Mouse (Mus musculus) retina, adult 2 months (tissue): ENCODE results near the gene Tjap1.
A peak's percentile ranks its signal among the peaks of the same experiment; 100 is the strongest.

ENCODE experiments used
- DNase-seq: peaks from one replicate; pipeline ENCODE4 v3.0.0-alpha.2; 2012; ENCODE audit warnings: low read depth, low spot score

The Tjap1 gene

DNA sequence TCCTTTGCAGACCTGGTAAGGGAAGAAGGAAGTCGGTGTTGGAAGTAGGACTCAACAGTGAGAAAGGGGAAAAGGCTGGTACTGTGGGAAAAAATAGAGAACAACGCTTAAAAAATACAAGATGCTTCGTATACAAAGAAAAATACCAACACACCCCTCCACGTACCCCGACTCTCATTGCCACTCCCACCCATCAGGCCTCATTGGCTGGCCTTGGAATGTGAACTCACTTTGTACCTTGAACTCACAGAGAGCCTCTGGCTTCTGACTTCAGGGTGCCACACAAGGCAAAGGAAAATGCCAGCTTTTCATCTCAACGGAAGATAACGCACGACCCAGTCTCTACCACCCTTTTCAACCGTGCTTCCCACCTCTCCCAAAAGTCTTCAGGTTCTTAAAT, 314 bp upstream of the Tjap1 start:
- DNase-seq = no peak

DNA sequence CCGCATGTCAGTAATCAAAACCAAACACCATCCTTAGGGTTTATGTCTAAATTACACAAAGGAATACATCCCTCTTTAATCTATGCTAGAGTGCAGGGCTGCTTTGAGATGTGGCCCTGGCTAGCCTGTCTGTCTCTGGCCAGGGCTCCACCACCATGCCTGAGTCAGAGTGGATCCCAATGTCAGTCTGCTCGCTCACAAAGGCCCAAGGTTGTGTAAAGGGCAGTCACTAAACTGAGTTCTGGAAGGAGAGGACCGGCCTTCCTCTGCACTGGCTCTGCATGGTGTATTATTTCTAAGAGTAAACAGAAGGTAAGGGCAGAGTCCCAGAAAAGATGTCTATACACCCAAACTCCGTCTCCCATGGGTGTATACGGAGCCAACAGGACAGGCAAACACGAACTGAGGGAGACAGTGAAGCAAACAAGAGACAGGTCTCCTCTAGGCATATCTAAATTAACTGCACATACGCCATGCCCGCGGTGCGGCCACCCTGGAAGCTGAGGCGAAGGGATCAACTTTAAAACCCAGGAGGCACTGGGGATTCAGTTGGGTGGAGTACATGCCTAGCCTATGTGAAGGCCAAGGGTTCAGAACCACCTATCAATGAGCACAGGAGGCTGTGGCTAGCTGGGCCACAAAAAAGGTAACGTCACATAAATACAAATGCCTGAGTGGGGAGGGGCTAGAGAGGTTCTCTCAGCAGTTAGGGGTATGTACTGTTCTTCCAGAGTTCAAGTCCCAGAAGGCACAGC, 4.6 kb downstream of the Tjap1 start:
- DNase-seq = no peak

DNA sequence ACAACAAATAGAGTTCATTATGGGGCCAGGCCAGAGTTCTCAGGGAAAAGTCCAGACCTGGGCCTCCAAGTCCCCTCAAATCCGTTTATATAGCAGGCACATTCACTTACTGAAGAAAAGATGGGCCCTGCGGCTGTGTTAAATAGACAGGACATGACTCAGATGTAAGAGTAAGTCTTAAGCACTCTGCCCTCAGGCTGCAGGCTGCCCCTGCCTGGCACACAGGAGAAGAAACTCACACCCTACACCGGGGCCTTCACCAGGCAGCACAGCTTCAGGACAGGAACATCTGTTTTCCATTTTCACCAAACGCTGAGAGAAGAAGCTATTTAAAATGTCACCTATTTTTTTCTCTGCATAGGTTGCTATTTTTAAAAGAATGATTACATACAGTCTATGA, 5.2 kb downstream of the Tjap1 start:
- no peak for DNase-seq

DNA sequence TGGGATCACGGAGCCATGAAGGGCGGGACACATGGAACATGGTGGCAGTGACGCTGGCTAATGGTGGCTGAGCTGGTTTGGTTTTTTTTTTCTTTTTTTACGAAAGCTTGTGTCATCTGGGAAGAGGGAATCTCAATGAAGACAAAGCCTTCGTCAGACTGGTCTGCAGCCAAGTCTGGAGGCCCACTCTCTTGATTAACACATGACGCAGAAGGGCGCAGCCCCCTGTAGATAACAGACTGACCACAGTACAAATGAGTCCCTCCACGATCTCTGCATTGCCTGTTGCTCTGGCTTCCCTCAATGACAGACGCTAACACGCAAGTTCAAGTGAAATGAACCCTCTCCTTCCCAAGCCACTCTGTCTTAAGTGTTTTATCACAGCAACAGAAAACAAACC, 7.3 kb downstream of the Tjap1 start:
- DNase-seq = no peak

DNA sequence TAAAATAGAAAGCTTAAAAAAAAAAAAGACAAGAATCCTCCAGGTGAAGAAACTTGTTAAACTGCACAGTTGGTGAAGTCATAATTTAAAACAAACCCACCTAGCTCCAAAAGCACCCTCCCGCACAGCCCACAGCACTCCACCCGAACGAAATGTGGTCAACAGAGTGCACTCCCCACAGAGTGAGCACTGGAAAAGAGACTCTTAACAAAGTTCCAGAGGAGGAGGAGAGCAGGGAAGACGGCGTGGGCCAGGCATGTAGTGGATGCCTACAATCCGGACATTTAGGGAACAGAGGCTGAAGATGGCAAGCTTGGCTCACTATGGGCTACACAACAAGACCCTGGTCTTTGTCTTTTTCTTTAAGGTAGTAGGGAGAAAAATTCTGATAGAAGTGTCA, 7.8 kb downstream of the Tjap1 start:
- no peak for DNase-seq

DNA sequence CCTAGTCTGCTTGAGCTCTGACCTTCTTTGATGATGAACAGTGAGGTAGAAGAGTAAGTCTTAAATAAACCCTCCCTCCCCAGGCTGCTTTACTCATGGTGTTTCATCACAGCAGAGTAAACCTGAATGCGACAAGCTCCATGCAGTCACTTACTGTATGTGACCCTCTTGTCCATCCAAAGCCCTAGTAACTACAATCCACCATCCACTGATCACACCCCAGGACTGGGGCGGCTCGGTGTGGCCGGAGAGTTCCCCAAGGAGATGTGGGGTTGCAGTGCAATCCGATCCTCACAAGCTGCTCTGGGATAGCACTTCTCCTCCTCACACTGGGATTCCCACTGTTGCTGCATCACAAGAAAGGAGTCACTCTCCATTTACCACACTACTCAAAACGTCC, 8.4 kb downstream of the Tjap1 start:
- DNase-seq = no peak

DNA sequence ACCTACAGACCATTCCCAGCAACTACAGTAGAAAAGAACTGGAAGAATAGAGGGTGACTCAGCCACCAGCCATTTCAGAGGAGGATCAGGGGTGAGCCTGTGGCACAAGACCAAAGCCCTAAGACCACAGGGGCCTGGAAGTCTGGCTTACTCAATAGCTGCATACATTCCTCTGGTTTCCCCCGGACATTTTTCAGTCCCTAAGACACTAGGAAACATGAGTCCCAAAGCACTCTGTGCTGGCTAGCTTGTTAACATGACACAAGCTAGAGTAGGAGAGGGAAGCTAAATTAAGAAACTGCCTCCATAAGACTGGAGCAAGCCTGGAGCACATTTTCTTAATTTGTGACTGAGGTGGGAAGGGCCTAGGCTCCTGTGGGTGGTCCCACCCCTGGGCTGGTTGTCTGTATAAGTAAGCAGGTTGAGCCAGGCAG, 9.0 kb downstream of the Tjap1 start:
- no peak for DNase-seq

DNA sequence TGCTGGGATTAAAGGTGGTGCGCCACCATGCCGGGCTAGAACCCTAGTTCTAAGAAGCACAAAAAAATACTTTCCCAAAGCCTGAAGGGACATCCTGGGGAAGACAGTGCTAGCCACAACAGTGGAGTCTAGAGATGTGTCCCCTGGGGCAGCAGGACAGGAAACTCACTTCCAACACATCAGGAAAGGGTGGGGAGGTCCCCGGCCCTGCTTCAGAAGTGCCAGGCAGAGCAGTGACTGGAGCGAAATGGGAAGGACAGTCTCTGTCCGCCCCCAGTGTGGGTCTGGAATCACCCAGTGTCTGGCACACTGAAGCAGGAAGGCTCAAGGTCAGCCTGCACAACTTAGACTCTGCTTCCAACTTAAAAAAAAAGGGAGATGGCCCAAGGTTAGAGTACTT, 10.2 kb downstream of the Tjap1 start:
- no peak for DNase-seq

DNA sequence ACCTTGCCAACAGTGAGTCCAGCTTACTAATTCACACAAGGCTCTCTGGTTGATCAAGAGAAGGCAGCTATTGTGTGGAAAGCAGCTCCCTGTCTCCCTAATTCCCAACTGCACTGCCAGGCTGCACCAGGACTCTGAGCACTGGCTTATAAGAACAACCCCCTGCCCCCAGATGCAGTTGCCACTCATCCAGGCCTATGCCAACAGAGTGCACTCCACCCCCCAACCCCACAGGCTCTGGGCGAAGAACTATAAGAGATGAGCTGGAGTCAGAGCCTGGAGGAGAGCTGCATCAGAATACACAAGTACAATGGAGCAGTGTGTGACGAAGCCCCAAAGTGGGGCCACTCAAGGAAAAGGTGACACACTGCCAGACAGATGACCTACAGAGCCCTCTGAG, 10.8 kb downstream of the Tjap1 start:
- DNase-seq = no peak

DNA sequence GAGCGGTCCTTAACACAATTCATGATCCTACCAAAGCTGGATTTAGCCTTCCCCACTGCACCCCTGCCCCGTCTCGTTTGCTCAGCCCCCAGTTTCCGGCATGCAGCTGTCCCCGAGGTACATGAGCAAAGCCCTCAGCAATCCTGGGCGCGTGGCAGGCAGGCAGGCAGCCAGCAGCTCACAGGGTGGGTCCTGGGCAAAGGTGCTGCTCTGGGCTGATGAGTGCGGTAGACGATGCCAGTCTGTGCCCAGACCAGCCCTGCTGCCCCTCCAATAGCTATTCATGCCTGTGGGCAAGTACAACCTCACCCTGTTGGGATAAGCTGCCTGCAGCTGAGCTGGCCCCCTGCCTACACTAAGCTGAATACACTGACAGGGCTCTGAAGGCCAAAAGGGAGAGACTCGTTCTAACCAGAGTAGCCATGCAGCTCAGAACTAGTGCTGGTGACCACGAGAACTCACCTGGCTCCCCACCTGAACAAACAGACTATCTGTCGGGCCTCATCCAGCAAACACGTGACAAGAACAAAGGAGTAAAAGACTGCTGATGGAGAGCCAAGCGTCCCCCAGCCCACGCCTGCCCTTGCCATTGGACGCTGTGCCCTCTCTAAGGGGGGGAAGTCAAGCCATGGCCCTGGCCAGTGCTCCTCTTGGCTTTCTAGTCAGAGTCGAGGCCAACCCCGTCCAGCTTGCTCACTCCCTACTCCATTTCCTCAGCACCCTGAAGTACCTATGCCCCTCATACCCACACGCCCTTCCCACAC, 12.9 kb downstream of the Tjap1 start:
- no peak for DNase-seq

DNA sequence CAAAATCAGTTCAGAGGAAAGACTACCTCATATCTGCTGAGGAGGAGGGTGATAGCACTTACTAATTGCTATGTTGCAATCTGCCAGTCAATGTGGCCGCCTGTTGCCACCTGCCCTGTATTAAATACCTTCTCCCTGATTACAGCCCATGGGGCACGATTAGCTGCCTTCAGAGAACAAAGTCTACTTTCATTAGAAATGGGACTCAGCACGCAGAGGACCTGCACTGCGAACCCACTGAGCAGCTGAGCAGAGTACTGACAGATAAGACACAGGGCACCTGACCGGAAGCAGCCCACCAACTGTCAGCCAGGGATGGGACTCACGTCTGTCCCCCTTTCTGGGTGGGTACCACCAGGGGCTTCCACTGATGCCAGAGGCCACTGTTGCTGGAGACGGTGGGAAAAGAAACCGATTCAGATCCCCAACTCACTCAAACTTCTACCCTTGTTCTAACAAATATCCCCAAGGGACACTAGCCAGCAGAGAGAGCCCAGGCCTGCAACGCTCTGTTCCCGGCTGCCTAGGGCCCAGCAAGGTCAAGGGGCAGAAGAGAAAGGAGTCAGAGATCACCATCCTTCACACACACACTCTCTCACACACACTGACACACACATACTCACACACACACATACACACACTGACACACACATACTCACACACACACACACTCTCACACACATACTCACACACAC, 14.7 kb downstream of the Tjap1 start:
- DNase-seq = no peak

DNA sequence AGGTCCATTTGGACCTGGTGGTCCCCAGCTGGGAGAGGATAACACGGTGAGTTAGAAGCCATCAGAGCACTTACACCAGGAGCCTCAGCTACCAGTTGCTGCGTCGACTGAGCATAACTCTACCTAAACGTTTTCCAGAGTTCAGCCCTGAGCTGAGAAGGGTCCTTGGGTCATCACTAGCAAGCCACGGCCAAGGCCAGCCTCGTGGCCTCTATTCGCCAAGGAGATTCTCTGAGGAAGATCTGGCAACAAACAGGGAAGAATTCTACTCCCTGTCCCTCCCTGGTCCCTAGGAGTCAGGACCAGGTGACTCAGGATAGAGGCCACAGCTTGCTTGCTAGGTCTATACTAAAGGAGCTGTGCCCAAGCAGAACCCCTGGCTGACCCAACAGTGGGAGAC, 15.3 kb downstream of the Tjap1 start:
- DNase-seq = no peak

DNA sequence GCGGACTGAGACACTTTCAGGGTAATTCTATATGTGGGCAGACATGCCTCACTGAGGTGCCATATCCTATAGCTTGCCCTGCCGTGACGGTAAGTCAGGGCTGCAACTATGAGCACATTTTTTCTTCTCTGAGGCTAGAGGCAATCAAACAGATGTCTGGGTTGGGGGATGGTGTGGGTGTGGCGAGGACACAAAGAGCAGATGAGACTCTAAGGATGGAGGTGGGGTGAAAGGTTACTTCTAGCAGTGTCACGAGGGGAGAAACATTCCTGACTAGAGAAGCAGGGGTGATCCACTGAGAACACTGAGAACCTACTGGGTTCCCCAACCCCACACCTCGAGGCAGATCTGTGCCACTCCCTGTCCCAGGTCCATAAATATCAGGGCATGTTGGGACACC, 15.8 kb downstream of the Tjap1 start:
- DNase-seq = no peak

DNA sequence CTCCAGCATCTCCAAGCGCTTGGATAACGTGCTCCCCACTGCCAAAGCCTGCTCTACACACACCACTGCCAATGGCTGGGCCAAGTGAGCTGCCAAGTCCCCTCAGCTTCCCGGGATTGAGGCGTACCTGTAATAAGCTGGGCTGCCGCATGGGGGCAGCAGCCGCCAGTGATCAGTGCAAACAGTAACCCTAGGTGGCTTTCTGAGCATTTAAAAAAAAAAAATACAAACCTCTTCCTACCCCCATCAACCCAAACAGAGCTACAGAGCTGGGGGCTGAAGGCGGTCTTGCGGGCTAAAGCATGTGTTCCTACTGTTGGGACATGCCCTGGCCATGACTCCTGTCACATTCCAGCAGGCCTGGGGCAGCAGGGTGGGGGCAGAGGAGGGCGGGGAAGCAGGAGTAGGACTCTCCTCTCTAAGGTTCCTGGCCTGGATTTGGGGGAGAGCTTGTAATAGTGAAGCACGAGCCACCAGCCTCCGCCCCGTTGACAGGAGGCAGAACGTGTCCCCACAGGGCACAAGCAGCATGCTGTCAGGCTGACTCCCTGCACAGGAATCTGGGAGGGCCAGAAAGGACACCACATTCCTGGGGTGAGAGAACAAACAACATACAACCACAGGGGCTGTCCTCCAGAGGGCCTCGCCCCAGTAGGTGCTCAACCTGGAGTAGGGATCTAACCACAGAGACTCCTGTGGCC, 16.8 kb downstream of the Tjap1 start:
- peak; percentile 36 for DNase-seq

DNA sequence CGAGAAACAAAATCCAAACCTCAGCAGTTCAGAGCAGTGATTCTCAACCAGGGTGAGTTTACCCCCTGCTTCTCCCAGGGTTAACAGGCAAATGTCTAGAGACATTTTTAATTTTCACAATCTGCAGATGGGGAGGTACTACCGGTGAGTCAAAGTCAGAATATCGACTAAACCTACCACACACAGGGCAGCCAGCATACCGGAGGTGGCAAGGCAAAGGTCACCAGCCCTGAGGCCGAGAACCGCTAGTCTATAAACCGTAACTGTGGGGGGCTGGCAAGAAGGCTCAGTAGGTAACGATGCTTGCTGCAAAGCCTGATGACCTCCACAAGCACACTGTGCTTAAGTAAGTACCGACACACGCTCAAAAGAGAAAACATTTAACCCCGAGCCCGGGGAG, 17.3 kb downstream of the Tjap1 start:
- no peak for DNase-seq

DNA sequence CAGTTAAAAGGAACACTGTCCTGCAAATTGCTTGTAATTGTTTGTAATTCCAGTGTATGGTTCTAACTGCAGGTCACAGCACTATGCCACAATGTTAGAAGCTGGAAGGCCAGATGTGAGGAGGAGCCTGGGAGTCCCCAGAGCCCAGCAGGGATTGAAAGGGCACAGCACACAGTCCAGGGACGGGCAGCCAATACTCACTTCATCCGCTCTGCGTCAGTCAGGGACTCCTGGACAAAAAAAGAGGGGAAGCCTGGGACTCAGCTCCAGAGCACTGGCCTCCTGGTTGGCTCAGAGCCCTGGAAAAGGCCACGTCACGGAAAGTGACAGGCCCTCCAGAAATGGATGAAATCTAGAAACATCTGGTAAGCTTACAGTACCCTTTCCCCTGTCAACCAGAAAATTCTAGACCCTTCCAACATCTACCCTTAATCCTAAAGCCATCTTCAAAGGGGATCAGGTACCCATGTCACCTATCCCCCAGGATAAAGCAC, 20.6 kb downstream of the Tjap1 start:
- no peak for DNase-seq

DNA sequence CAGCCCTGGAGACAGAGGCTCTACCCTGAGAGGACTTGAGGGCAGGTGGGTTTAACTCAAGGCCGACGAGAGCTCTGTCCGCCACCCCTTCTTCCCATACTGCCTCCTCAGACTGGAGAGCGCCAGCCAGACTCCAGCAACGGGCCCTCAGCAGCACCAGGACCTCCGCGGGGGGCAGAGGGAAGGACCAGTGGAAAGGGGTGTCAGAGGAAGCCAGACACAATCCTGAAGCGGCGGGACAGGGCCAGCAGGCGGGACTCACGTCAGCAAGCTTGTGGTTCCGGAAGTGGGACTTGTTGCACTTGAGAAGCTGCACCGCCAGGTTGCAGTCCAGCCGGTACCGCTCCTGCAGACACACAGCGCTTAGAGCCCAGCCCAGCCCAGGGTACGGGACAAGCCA, 23.2 kb downstream of the Tjap1 start:
- DNase-seq = no peak

DNA sequence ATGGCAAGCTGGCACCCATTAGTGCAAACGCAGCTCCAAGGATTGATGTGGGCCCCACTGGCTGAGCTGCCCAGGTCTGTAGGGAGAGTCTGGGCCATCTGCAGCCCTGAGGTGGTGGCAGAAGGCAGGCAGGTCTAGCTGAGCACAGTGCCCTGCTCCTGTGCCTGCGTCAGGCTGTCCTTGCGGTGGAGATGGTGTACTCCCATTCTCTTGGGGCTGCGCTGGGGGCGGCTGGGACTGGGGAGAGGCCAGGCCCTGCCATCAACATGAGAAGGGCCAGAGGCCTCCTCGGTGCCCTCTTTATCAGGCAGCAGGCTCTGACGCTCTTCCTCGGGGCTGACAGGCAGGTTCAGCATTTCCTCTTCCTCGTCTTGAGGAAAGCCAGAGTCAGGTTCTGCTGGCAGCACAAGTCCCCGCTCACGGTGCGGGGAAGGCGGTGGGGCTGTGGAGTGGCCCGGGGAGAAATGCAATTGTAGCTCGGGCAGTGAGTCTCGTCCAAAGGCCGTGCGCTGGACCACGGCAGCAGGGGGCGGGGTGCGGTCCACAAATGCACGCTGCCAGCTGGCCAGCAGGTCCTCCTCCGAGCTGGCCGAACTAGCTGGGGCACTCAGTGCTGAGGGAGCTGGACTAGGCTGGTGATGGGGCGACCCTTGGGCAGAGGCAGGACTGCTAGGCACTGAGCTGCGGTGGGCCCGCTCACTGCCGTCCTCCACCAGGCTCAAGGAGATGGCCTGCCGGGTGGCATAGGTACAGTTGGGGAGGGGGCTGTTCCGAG, 24.4 kb downstream of the Tjap1 start:
- DNase-seq = no peak

DNA sequence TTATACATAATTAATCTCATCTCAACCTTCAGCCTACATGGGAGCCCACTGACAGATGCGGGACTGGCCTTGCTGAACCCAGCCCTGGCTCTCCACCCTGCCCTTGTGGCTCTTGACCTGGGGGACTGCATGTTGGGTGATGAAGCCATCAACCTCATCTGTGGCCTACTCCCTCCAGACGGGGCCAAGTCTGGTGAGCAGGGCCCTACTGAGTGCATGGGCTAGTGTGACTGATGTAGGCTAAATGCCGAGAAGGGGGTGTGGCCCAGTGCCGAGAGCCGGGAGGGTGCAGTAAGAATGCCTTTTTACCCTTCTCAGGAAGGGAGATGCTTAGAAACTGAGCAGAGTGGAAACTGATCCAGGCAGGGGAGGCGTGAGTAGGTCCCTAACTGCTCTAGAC, 27.7 kb downstream of the Tjap1 start:
- no peak for DNase-seq

DNA sequence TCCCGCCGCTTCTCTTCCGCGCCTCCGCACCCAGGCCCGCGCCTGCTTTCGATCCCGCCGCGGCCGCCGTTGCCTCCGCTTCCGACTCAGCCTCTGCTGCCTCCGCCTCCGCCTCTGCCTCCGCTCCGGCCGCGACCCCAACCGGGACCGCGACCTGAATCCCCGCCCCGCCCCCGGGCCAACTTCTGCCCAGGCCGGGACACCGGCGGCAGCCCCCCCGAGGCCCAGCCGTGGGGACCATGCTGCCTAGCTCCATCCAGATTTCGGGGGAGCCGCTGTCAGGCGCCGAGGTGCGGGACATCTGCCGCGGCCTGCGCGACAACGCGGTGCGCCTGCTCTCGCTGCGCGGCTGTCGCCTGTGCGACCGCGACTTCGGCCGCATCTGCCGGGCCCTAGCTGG, 28.7 kb downstream of the Tjap1 start:
- DNase-seq = no peak

DNA sequence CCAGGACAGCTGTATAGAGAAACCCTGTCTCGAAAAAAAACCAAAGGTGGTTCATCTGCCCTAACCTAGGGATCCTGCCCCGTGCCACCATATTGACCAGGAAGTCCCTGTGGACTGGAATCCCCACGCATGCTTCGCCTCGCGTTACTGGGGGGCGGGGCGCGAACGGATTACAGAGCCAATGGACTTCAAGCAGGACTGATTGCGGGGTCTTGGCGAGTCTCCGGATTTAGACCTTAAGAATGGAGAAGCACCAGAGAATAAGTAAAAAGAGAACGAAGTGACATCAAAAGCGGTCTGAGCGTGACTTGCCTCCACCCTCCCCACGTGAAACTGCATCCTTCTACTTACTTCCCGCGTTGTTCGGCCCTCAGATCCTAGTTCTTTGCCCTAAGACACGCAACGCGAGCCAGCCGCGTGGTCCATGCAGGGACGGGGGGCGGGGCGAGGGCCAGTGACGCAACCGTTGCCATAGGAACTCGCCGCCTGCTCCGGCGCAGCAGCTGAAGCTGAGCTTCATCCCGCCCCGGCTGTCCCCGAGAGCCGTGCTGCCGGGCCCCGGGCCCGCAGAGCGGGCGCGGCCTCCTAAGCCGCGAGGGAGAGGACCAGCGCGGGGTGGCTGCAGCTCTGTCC, 29.3 kb downstream of the Tjap1 start, which contains the start of gene Lrrc73:
Lrrc73 (plus strand) TSS at position 80 of the 633 bp plus-strand sequence.
- peak; percentile 75 for DNase-seq
